Mouse (Mus musculus) forelimb bud, embryonic 11.5 days (tissue): Measurements from ENCODE around the gene Chmp6.

ENCODE experiments used
- DNase-seq: peaks from one replicate; pipeline ENCODE4 v3.0.0-alpha.2; 2012; ENCODE audit warnings: low read depth, low spot score

Gene Chmp6

DNA sequence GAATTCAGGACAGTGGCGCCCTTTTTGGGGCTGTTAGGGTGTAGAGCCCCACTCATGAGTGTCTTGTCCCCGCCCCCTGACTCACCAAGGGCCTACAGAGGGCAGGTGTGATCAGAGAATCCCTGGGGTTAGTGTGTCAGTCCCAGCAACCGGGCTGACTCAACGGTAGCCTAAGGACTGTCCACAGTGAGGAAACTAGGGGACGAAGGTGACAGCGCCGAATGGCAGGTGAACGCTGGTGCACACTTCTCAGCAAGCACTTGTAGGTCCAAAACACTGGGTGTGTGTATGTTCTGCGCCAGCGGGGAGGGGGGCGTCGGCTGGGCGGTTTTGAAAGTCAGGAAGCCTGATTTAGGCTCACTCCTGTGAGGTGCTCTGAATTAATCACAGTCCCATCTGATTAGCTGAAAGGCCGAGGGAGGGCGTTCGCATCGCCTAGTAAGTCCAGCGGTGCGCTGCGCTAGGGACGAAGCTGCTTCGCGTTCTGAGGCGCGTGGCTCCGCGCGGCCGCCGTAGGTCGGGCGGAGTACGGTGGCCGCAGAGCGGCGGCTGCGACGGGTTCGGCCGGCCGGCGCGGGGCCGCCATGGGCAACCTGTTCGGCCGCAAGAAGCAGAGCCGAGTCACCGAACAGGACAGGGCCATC lies at the start of gene Chmp6:
Gene Chmp6, plus strand, starts transcription at position 151 of the 644 bp plus-strand sequence.
- DNase-seq = peak; percentile 86

DNA sequence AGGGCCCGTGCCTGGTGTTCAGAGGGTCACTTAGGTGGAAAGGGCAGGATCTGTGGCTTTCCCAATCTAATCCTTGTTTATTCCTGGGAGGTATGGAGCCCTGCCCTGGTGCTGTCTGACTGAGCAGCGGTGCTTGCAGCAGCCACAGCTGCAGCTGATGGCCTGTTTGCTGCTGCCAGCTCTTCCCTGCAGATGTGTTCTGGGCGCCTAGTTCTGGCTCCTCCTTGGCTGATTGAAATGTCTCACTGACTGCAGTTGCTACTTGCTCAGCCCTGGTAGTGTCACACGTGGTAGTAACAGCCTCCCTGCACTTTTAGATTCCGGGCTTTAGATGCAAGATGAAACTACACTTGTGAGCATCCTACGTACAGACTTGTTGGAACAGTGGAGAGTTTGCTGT lies 46.4 kb upstream of the Chmp6 start:
- DNase-seq = no peak

DNA sequence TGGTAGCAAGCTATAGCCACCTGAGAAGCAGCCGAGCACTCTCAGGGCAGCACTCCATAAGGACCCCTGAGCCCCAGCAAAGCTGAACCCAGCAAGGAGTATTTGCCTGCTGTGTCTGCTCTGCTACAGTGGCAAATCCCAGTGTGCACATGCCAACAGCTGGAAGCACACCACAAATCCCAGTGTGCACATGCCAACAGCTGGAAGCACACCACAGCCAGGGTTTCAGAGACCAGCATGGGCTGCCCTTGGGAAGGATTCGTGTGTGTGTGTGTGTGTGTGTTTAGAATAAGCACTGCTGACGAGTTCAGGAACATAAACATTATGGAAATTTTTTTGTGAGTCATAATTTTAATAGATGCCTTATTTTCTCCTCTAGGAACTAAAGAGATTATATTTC lies 45.1 kb upstream of the Chmp6 start:
- no peak for DNase-seq

DNA sequence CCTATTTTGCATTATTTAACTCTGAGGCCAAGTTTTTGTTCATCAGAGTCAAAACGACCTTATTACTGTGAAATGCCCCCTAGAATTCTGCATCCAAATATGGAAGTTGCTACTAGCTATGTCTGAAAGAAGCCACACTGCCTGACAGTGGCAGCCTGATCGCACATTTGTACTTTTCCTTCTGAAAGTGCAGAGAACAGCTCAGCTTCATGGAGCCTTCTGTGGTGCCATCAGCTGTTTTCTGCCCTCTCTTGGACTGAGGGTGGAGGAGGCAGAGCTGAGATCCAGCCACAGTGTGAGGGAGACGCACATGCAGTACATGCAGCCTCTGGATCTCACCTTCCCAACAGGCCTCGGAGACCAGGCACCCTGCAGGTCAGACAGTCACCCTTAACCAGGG lies 44.7 kb upstream of the Chmp6 start:
- DNase-seq = no peak

DNA sequence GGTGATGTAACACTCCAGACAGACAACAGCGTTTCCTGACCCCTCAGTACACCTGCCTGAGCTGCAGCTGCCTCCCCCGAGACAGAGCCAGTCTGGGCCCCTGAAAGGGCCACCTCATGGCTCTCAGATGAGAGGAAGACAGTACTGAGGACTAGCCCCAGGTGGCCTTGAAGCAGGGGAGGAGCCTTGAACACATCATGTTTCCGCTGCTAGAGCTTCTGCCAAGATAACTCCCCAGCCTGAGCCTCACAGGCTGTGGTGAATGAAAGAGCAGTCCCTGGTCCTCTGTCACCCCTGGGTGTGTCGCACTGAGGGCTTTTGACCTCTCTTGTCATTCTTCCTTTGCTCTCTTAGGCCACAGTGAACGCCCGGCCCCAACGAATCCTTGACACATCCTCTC lies 42.1 kb upstream of the Chmp6 start:
- DNase-seq = no peak

DNA sequence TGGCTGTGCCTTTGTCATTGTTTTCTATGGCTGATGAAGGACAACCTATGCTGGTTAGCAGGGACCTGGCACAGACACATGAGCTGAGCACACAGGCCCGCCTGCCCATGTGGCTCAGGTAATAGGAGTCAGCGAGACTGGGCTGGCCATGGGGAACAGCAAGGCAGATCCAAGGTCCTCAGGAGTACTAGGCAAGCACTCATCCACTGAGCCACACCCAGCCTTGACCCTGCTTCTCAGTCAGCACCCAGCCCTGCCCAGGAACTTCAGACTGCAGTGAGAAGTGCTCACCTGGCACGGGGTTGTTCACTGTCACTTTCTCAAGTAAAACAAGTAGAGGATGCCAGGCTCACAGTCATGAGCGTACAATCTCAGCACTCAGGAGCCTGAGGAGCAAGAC lies 39.6 kb upstream of the Chmp6 start:
- DNase-seq = no peak

DNA sequence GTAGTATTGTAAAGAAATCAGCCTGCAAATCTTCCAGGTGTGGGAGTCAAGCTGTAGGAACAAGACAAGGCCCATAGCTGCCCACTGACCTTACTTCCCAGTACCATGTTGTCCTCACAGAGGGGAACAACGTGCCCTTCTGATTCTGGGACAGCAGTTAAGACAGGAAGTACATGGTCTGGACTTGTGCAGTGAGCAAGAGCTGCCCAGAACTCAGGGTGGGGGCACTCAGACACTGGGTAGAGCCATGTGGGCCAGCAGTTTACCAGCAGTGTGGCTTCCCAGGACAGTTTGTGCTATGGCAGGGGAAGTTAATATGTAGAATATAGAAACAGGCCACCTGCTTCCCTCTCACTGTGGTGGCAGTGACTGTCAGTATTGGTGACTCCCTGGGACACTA lies 38.4 kb upstream of the Chmp6 start:
- no peak for DNase-seq

DNA sequence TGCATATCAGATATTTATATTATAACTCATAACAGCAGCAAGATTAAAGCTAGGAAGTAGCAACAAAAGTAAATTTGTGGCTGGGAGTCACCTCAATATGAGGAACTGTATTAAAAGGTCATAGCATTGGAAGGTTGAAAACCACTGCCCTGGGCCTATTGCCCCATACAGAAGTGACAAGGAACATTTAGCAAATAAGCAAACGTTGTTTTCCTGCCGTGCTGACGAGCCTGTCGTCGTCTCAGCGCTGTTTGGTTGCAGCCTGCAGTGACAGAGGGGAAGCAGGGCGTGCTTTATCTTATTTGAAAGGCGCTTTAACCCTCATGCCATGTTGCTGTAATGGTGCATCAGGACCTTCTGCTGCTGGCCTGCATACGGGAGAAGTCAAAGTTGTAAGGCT lies 37.6 kb upstream of the Chmp6 start:
- DNase-seq = no peak

DNA sequence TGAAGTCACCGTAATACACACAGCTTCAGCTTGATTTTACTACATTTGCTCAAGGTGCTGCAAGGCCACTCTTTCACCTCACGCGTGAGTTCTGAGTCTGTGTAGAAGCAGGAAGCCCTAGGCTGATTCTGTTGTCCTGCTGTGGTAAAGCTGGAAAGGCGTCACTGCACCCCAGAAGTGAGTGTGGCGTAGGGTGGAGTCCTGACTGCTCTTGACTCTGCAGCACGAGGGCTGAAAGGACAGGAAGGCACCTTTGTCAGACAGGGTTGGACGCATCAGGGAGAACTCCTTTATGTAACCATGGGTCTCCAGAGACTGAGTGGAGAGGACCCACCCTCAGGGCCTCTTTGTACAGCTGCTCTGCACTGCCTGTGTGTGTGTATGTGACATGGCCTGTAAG lies 36.1 kb upstream of the Chmp6 start:
- no peak for DNase-seq

DNA sequence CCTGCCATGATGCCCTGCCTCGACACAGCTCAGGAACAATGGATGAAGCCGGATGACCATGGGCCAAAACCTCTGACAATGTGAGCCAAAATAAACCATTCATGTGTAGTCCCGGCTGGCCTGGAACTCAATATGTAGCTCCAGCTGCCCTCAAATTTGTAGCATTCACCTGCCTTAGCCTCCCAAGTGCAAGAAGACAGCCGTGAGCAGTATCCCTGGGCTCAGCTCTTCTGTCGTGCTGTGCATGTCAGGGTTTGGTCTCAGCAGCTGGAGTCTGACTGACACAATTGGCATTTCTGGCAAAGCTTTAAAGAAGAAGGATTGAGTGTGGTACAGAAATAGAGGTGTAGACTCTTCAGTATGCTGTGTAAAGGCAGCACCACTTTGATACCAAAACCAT lies 33.7 kb upstream of the Chmp6 start:
- DNase-seq = no peak

DNA sequence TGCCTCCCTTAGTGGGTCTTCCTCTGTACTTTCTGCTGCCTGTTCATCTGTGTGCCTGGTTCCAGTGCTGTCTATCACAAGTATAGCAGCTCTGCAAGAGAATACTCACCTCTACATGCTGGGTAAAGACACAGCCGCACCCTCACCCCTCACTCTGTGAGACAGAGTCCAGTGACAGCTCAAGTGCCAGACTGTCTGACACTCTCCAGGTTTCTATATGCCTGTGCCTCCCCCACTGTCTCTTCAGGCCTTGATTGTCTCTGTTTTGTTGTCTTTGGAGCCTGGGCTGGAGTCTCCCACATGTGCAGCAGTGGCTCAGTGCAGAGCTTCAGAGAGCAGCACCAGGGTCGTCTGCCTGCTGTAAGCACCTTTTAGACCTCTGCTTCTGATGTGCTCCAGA lies 29.6 kb upstream of the Chmp6 start:
- DNase-seq = no peak

DNA sequence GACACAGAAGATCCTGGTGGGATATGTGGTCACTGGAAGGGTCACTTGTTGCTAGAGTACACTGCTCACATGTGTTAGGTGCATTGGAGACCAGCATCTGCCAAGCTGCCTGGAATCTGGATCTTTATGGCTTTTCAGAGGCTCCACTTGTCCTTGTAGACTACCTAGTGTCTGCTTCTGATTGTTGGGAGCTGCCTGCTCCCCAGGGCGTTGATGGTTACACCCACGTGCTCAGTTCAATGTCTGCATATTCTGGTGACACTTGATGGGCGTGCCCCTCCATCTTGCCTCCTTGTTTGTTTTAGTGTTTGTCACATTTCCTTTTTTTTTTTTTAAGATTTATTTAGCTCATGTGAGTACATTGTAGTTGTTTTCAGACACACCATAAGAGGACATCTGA lies 23.3 kb upstream of the Chmp6 start:
- no peak for DNase-seq

DNA sequence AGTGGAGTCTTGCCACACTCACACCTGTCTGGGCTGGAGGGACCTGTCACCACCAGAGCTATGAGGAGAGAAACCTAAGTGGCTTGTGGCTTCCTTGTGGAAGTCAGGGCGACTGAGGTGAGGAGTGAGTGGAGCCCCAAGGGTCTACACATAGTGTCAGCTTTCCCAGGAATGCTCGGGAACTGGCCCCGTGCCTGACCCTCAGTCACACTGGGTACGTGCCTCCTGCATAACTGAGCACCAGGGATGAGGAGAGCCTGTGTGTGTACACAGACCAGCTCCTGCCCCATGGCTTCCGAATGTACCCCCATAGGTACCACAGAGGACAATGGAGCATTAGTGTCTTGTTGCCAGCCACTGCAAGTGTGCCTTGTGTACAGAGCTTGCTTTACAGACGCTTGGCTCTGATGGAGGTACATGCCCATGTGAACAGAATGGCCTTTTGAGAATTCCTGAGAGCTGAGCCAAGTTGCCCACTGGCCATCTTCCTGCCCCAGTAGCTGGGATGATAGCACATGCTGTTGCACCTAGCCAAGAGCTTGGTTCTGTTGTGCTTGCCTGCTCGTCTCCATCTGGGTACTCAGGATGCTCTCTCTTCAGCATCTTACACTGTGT lies 21.5 kb upstream of the Chmp6 start:
- DNase-seq = no peak

DNA sequence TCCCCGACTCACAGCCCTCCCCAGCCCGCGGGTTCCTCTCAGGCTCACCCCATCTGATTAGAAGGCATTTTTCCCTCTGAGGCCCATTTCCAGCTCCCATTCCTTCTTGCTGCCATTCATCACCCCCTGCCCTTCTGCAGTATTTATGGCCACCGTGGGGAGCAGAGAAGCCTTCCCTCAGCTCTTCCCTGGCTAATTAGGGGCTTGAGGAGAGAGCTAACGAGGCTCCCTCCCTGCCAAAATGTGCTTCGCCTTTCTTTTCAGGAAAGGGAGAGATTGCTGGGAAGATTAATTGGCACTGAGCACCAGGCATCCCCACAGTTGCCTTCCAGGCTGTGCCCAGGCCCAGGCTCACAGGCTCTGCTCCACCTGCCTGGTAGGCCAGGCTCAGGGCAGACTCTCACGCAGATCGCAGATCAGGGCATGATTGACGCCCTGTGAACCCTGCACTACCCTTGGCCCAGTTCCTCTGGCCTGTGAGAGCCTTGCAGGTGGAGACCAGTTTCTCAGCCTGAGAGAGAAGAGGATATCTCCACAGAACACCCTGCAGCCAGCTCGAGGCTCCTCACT lies 19.5 kb upstream of the Chmp6 start:
- no peak for DNase-seq

DNA sequence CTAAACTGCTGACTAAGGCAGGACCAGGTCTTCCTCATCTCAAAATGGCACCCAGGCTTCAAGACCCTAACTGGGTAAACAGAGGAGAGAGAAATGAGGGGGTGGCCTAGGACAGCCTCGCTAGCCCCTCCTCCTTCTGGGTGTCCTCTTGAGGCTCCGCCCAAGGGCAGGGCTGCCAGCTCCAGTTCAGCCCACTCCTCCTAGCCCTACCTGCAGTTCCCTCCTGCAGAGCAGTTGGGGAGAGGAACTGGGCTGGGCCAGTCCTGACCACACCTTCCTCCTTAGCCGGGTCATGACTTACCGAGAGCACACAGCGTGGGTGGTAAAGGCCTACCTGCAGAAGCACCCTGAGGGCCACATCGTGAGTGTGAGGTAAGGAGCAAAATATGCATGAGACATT lies 18.6 kb upstream of the Chmp6 start:
- DNase-seq = no peak

DNA sequence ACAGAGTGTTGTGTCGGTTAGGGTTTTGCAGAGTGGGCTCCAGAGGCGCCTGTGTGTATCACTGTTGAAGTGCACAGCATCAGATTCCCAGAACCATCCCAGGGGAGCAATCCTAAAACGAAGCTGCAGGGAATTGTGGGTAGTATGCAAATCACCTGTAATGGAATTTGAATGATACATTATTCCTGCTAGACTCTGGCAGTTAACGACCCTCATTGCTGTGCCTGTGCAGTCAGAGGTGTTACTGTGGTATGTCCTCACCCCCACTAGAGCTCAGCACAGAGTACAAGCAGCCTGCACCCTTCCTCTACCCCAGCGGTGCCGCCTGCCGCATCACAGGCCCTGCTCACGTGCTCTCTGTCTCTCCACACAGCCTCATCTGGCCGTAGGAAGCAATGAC lies 16.2 kb upstream of the Chmp6 start:
- no peak for DNase-seq

DNA sequence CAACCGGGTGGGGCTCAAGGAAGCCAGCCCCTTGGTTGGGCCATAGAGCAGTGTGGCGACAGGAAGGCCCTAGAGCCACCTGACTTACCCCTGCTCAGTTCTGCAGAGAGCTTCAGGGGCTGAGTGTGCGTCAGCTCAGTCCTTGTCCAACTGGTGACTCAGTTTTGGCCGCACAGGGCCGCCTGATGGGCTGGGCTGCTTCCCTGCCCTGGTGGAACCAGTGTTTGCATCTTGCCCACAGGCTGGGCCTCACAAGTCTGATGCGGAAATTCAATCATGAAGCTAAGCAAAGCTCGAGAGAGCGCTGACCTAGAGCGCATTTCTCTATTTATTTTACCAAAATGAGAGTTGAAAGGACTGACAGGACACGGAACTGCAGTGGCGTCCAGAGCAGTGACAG lies 14.3 kb upstream of the Chmp6 start:
- DNase-seq = no peak

DNA sequence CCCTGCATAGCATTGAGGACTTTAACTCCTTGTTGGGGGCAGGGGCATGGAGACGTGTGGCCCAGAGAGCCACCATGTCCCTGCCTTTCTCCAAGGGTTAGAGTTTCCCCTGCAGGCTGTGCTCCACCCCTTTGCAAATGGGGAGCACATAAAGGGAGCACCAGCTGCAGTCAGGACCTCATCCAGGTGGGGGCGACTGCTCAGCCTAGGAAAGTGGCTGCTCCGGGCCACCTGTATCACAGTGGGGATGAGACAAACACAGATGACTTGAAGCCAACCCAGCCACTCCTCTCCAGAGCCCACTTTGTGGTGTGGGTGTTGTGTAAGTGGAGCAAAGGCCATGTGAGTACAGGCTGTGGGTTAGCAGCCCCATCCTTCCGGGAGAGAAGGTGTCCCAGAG lies 12.1 kb upstream of the Chmp6 start:
- DNase-seq = no peak

DNA sequence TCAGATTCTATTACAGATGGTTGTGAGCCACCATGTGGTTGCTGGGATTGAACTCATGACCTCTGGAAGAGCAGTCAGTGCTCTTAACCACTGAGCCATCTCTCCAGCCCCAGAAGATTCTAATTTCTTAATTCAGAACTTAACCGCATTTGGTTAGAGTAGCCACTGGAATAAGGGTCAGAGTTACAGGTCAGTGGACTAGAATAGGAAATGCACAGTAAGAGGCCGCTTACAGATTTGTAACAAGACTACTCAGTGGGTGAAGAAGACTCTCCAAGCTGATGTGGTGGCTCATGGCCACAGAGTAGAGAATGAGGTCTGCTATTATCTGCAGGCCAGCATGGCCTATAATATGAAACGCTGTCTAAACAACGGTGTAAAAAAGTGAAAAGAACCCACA lies 10.3 kb upstream of the Chmp6 start:
- no peak for DNase-seq

DNA sequence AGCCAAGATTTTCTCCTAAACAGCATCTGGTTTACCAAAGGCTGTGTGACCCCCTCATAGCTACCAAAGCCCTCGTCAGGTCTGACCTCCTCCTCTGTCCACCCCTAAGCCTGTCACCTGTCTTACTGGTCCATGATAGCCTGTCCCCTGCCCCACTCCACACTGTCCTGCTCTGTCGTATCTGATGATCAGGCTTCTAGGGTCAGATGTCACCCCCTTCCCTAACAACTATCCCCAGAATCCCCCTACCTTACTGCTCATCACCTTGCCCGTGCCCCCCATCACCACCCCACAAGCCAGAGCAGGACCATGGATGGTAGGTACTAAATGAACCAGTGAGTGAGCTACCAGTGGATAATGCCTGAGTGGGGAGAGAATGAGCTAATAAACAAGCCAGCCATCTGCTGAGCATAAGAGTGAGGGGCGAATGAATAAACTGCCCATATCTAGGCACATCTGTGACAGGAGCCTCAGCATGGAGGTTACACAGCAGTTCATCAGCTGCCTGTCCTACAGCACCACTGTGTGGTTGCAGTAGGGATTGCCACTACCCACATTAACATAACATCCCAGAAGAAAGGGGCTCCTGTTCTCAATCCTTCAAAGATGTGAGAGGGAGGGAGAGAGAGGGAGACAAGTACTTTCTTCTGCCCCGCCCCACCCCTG lies 8.5 kb upstream of the Chmp6 start:
- DNase-seq = peak; percentile 85

DNA sequence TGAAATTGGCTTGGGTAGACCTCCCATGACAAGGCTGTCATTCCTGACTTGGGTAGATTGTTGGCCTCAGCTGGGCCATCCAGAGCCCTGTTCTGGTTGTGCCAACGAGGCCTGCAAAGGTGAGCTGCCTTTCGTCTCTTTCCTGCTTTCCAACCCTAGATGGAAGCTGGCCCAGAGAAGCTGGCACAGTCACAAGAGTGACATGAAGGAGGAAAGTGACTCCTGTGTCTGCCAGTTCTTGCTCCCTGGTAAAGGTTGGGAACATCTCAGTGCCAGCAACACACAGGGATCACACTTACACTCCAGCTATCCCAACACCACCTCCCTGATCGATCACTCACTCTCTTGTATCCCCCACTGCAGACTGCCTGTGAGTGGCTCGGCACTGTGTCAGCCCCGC lies 7.4 kb upstream of the Chmp6 start:
- DNase-seq = no peak

DNA sequence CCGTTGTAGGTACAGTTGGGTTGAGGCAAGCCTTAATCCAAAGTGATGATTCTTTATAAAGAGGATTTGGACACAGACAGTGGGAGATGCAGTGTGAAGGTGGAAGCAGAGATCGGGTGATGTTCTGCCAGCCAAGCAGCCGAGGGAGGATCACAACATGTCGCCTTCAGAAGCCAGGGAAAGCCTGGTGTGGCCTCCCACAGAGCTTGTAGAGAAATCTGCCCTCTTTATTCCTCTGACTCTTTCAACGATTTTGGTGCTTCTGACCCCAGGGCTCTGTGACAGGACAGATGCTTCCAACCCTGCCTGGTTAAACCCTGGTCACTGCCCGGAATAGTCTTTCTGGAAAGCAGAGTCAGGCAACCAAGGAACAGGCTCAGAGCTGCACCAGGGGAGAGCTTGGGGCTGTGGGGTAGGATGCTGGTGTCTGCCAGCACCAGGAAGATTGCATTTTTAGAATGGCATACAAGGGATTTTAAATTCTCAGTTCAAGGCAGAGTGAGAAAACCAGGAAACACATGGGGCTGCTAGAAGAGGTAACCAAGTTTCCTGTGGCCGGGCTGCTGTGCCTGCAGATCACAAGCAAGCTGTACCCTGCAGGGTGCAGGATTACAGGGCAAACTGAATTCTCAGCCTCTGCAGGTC lies 6.1 kb upstream of the Chmp6 start:
- DNase-seq = no peak

DNA sequence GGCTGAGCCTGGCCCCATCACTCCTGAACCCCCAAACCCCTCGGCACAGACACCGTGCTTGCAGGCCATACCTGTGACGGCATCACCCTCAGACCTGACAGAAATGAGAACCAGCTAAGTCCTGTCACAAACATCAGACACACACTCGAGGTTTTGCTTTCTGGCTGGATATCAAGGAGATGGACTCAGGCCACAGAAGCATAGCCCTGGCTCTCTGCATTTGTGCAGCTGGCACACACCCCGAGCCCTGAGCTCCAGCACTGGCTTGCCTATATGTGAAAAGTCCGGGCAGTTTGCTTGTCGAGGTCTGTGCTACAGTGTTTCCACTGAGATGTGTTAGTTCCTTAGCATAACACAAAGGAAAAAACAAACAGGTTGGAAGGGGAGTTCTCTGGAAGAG lies 5.5 kb upstream of the Chmp6 start:
- DNase-seq = no peak
